10 mouse cellular contexts compared by ENCODE assay signal in the genomic region with DNA sequence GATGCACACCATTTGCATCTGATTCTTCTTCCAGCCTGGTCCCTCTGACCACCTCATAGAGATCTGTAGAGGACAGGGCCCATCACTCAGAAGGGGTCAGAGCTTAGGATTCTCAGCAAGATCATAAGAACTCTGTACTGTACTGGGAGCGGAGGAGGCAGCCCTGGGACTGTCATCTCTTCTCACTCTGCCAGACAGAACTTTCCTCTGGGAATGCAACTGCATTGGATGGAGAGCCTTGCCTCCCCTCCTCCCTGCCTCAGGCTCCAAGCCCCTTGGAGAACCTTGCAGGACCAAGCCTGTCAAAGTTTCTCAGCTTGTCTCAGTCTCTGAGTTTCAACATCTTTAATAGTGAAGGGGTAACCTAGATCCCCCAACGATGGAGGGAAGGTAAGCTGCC. TPM values are rescaled to one million over a fixed set of nuclear protein-coding genes. Genes with fewer than 3 reads are reported as not detected.
A peak's percentile ranks its signal among the peaks of the same experiment; 100 is the strongest.
DNase-seq lines count a peak whose midpoint lies in the region; ATAC-seq lines count a peak whose summit lies in the region.
"Had no signal": no experiment of that assay in that cellular context is flagged by ENCODE, and none has a peak within 500 bp of the region (broad histone marks: within the 10 kb centered on the region; RNA-seq: fewer than 3 reads in every experiment).

No protein-coding gene starts in this region.

- peak overlapping the region; percentile 77 for H3K4me2 ChIP-seq in kidney, embryonic 14.5 days (replicated peaks; ENCODE audit: low read depth, low read length)
- H3K4me2 ChIP-seq in embryonic facial prominence, embryonic 14.5 days (ENCODE audit: low read depth, low read length): peak overlapping the region; percentile 63
- peak overlapping the region; percentile 79 for H3K4me2 ChIP-seq in hindbrain, embryonic 13.5 days
- peak overlapping the region; percentile 66 for H3K4me2 ChIP-seq in midbrain, embryonic 14.5 days (ENCODE audit: low read length)

- peak overlapping the region; percentile 40 for H3K4me3 ChIP-seq in kidney, embryonic 14.5 days (ENCODE audit: low read length)
- H3K4me3 ChIP-seq in embryonic facial prominence, embryonic 14.5 days (ENCODE audit: low read depth, low read length): peak overlapping the region; percentile 35
- peak overlapping the region; percentile 50 for H3K4me3 ChIP-seq in hindbrain, embryonic 13.5 days
- H3K4me3 ChIP-seq in midbrain, embryonic 14.5 days (replicated peaks; ENCODE audit: low read depth, low read length): peak overlapping the region; percentile 49

- no peak for ATAC-seq in kidney, embryonic 14.5 days (ENCODE audit: low FRiP score, low TSS enrichment)
- ATAC-seq in embryonic facial prominence, embryonic 14.5 days (ENCODE audit: low read depth): no peak
- no peak for ATAC-seq in hindbrain, embryonic 13.5 days (ENCODE audit: low FRiP score)
- ATAC-seq in midbrain, embryonic 14.5 days (ENCODE audit: low FRiP score, low TSS enrichment): no peak
- ATAC-seq in monocyte, adult 5-6 weeks (replicated peaks; ENCODE audit: insufficient number of reproducible peaks, low FRiP score, low TSS enrichment, poor library complexity, severe bottlenecking): no peak

- no peak overlapping the region for H3K27ac ChIP-seq in kidney, embryonic 14.5 days (ENCODE audit: low read depth, low read length)
- no peak overlapping the region for H3K27ac ChIP-seq in embryonic facial prominence, embryonic 14.5 days (replicated peaks; ENCODE audit: low read depth, low read length)
- peak overlapping the region; percentile 86 for H3K27ac ChIP-seq in hindbrain, embryonic 13.5 days
- H3K27ac ChIP-seq in midbrain, embryonic 14.5 days (replicated peaks; ENCODE audit: low read depth, low read length): peak overlapping the region; percentile 82
- H3K27ac ChIP-seq: liver, embryonic 14.5 days had no signal

- peaks cover 15% of the 10 kb centered on the region for H3K27me3 ChIP-seq in kidney, embryonic 14.5 days (ENCODE audit: control insufficient read depth, insufficient read depth, low read length)
- peaks cover 35% of the 10 kb centered on the region for H3K27me3 ChIP-seq in embryonic facial prominence, embryonic 14.5 days (replicated peaks; ENCODE audit: control insufficient read depth, insufficient read depth, low read length)
- peaks cover 9% of the 10 kb centered on the region; the same call in 1 of the 2 replicates for H3K27me3 ChIP-seq in hindbrain, embryonic 13.5 days
- no peaks in the 10 kb centered on the region for H3K27me3 ChIP-seq in midbrain, embryonic 14.5 days (ENCODE audit: control insufficient read depth, insufficient read depth, low read length)

- no peaks in the 10 kb centered on the region for H3K9me3 ChIP-seq in kidney, embryonic 14.5 days (ENCODE audit: control insufficient read depth, low read length)
- H3K9me3 ChIP-seq in embryonic facial prominence, embryonic 14.5 days (ENCODE audit: control insufficient read depth, low read length): no peaks in the 10 kb centered on the region
- no peaks in the 10 kb centered on the region for H3K9me3 ChIP-seq in hindbrain, embryonic 13.5 days
- H3K9me3 ChIP-seq in midbrain, embryonic 14.5 days (ENCODE audit: control insufficient read depth, low read length): no peaks in the 10 kb centered on the region

- DNase-seq in kidney, adult 18-20 months: no peak
- DNase-seq in embryonic facial prominence, embryonic 14.5 days (ENCODE audit: low spot score): no peak
- DNase-seq in midbrain, embryonic 14.5 days: peak; percentile 39
- DNase-seq in urinary bladder, adult 2 months (ENCODE audit: low spot score): no peak
- no peak for DNase-seq in natural killer cell, adult 2 months (ENCODE audit: low spot score in 2 of 2)
- DNase-seq: adrenal gland, adult 8-10 months had no signal

- 32% methylated on average over 2 of the region's 2 CpGs for WGBS in kidney, embryonic 14.5 days
- WGBS in embryonic facial prominence, embryonic 14.5 days: 36% methylated on average over 2 of the region's 2 CpGs
- 40% methylated on average over 2 of the region's 2 CpGs for WGBS in hindbrain, embryonic 13.5 days
- WGBS in midbrain, embryonic 14.5 days: 32% methylated on average over 2 of the region's 2 CpGs

- H3K36me3 ChIP-seq in kidney, embryonic 14.5 days (ENCODE audit: control insufficient read depth, insufficient read depth, low read length): no peaks in the 10 kb centered on the region
- no peaks in the 10 kb centered on the region for H3K36me3 ChIP-seq in embryonic facial prominence, embryonic 14.5 days (ENCODE audit: control insufficient read depth, insufficient read depth, low read length)
- no peaks in the 10 kb centered on the region for H3K36me3 ChIP-seq in hindbrain, embryonic 13.5 days
- H3K36me3 ChIP-seq in midbrain, embryonic 14.5 days (ENCODE audit: control insufficient read depth, insufficient read depth, low read length): no peaks in the 10 kb centered on the region

- H3K4me1 ChIP-seq in kidney, embryonic 14.5 days (ENCODE audit: control insufficient read depth, insufficient read depth, low read length): peaks cover 3% of the 10 kb centered on the region; the same call in 1 of the 2 replicates
- peaks cover 7% of the 10 kb centered on the region for H3K4me1 ChIP-seq in embryonic facial prominence, embryonic 14.5 days (ENCODE audit: control insufficient read depth, insufficient read depth, low read length)
- H3K4me1 ChIP-seq in hindbrain, embryonic 13.5 days (replicated peaks): peaks cover 51% of the 10 kb centered on the region
- peaks cover 26% of the 10 kb centered on the region for H3K4me1 ChIP-seq in midbrain, embryonic 14.5 days (ENCODE audit: control insufficient read depth, insufficient read depth, low read length)

- 0 out of 2 replicates have a peak overlapping the region, but pooled peaks have one; percentile 34 for H3K9ac ChIP-seq in kidney, embryonic 14.5 days (ENCODE audit: low read depth, low read length)
- H3K9ac ChIP-seq in embryonic facial prominence, embryonic 14.5 days (ENCODE audit: low read depth, low read length): peak overlapping the region; percentile 52; the same call in 1 of the 2 replicates
- H3K9ac ChIP-seq in hindbrain, embryonic 13.5 days: peak overlapping the region; percentile 76
- peak overlapping the region; percentile 64 for H3K9ac ChIP-seq in midbrain, embryonic 14.5 days (replicated peaks; ENCODE audit: low read length)
- H3K9ac ChIP-seq: liver, embryonic 14.5 days had no signal

RNA-seq across cellular contexts. Expression of a gene that starts 1.4 kb away (rescaled TPM):
- polyA plus RNA-seq in kidney, embryonic 14.5 days (2014; fragmentation: Nextera tagmentation; extraction: Ambion mirVana): 42.6 and 48.5 TPM in 2 replicates
- polyA plus RNA-seq in embryonic facial prominence, embryonic 14.5 days (2014; fragmentation: Nextera tagmentation; extraction: Ambion mirVana): 28.2 and 34.7 TPM in 2 replicates
- polyA plus RNA-seq in hindbrain, embryonic 13.5 days (2015; fragmentation: Nextera tagmentation; extraction: Ambion mirVana): 156 and 167 TPM in 2 replicates
- polyA plus RNA-seq in midbrain, embryonic 14.5 days (2014; fragmentation: Nextera tagmentation; extraction: Ambion mirVana): 160 and 182 TPM in 2 replicates
- 2.5 and 2.8 TPM in 2 replicates for polyA plus RNA-seq in urinary bladder, adult 2 months (2012; rRNA removed)
- total RNA-seq in monocyte, adult 5-6 weeks (2017): not detected in 3 replicates

Comparison
In these comparisons a context has a peak if more than half of its experiments do, and no peak if none do; other contexts are left out.
1. H3K27ac ChIP-seq: peak in hindbrain, embryonic 13.5 days (single experiment) and midbrain, embryonic 14.5 days (single experiment); none in kidney, embryonic 14.5 days (single experiment) and embryonic facial prominence, embryonic 14.5 days (single experiment).
2. Peak in every context shown above with its lines, with median percentiles within 50 percentile points of each other: H3K4me2 ChIP-seq, H3K4me3 ChIP-seq and H3K9ac ChIP-seq.